Mouse (Mus musculus): ENCODE data around the gene Trim14. TPM values are rescaled to one million over a fixed set of nuclear protein-coding genes. Genes with fewer than 3 reads are reported as not detected.
"Not testable (repeated sequence)": the region's sequence is repeated elsewhere in the genome, so short reads cannot be mapped to it uniquely, and the experiment has no call there.

Trim14 gene
- total and polyA plus RNA-seq, 3 experiments = 11.6 to 35.4 (median 26.5) TPM

DNA sequence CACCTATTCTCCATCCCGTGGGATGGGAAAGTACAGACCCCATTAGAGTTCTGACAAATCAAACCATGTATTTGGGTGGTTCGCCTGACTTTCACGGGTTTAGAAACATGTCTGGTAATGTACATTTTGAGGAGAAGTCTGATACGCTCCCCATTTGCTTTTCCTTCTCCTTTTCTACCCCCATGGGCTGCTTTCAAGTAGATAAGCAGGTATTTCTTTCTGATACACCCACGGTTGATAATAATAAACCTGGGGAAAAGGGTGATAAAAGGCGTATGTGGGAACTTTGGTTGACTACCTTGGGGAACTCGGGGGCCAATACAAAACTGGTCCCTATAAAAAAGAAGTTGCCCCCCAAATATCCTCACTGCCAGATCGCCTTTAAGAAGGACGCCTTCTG lies 46.1 kb upstream of the Trim14 start:
- H3K4me1 ChIP-seq (ENCODE audit: control insufficient read depth in 1 of 2, insufficient read depth in 2 of 2) = peaks cover 19 to 47% of the 10 kb centered on the region in 2 experiments
- H3K9me3 ChIP-seq (replicated peaks; ENCODE audit: low read length); DNase-seq (ENCODE audit: extremely low read depth); H3K4me3 ChIP-seq (replicated peaks in 1 of 3; ENCODE audit: low read depth in 2 of 3, low read length in 2 of 3, poor library complexity in 1 of 3); in situ Hi-C loops (cut with MboI; ENCODE audit: low pct_ligation_motif_present, low pct_unique_long_range_greater_than_20kb, low sequenced_read_pairs); H3K27me3 ChIP-seq (replicated peaks); dilution Hi-C loops (cut with MboI; ENCODE audit: extremely low pct_ligation_motif_present, extremely low pct_unique_long_range_greater_than_20kb, low sequenced_read_pairs): not testable (repeated sequence)
- peaks cover 20 to 22% of the 10 kb centered on the region in 2 experiments for H3K36me3 ChIP-seq (replicated peaks in 1 of 2; ENCODE audit: control insufficient read depth in 1 of 2, insufficient read depth in 1 of 2, low read length in 1 of 2)
- H3K4me2 ChIP-seq (ENCODE audit: insufficient read depth, low read depth, poor library complexity, severe bottlenecking) = peak overlapping the region; percentile 52
- TF ChIP-seq MAFK (IDR thresholded peaks at IDR 0.05; ENCODE audit: insufficient replicate concordance, low read length) = 0 out of 2 replicates have a peak, but pooled peaks have one; percentile 6
- peak; percentile 46; the same call in 1 of the 2 replicates for TF ChIP-seq ZMIZ1 (IDR thresholded peaks at IDR 0.05; ENCODE audit: low read depth, low read length)
- TF ChIP-seq SIN3A (IDR thresholded peaks at IDR 0.05; ENCODE audit: low read length) = 0 out of 2 replicates have a peak, but pooled peaks have one; percentile 27
- peaks cover 37% of the 10 kb centered on the region for H3K79me2 ChIP-seq (replicated peaks; ENCODE audit: control insufficient read depth, extremely low read depth, insufficient read depth, poor library complexity, severe bottlenecking)
- peak overlapping the region; percentile 92 for H3K27ac ChIP-seq (ENCODE audit: insufficient read depth, low read depth)
- H3K9ac ChIP-seq (ENCODE audit: insufficient read depth, low read depth) = peak overlapping the region; percentile 79

DNA sequence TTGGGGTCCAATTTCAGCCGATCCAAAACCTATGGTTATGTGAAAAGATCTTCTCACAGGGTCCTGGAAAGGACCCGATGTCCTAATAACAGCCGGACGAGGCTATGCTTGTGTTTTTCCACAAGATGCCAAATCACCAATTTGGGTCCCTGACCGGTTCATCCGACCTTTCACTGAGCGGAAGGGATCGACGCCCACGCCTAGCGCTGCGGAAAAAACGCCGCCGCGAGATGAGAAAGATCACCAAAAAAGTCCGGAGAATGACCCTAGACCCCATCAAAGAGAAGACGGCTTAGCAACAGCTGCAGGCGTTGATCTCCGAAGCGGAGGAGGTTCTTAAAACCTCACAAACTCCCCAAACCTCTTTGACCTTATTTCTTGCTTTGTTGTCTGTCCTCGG lies 45.6 kb upstream of the Trim14 start:
- Histone ChIP-seq H3K79me2 (replicated peaks; ENCODE audit: control insufficient read depth, extremely low read depth, insufficient read depth, poor library complexity, severe bottlenecking) (peaks cover 34% of the 10 kb centered on the region), H3K4me1 (ENCODE audit: control insufficient read depth in 1 of 2, insufficient read depth in 2 of 2) (peaks cover 16 to 44% of the 10 kb centered on the region in 2 experiments), H3K4me2 (ENCODE audit: insufficient read depth, low read depth, poor library complexity, severe bottlenecking) (peak overlapping the region; percentile 52), H3K4me3 (replicated peaks in 1 of 3; ENCODE audit: low read depth in 2 of 3, low read length in 2 of 3, poor library complexity in 1 of 3) (peak overlapping the region in 1 of 3 experiments; percentile 3), H3K36me3 (replicated peaks in 1 of 2; ENCODE audit: control insufficient read depth in 1 of 2, insufficient read depth in 1 of 2, low read length in 1 of 2) (peaks cover 17% of the 10 kb centered on the region in 2 experiments), H3K9ac (ENCODE audit: insufficient read depth, low read depth) (peak overlapping the region; percentile 79), H3K27ac (ENCODE audit: insufficient read depth, low read depth) (peak overlapping the region; percentile 92)
- H3K27me3 ChIP-seq (replicated peaks); H3K9me3 ChIP-seq (replicated peaks; ENCODE audit: low read length); dilution Hi-C loops (cut with MboI; ENCODE audit: extremely low pct_ligation_motif_present, extremely low pct_unique_long_range_greater_than_20kb, low sequenced_read_pairs); in situ Hi-C loops (cut with MboI; ENCODE audit: low pct_ligation_motif_present, low pct_unique_long_range_greater_than_20kb, low sequenced_read_pairs): not testable (repeated sequence)
- peak; percentile 29; the same call in 1 of the 2 replicates for TF ChIP-seq TCF12 (IDR thresholded peaks at IDR 0.05; ENCODE audit: low read depth, low read length)
- TF ChIP-seq POLR2A (IDR thresholded peaks at IDR 0.05; ENCODE audit: low read depth, low read length) = peak; percentile 47; the same call in 1 of the 2 replicates
- peak; percentile 46 for DNase-seq (ENCODE audit: extremely low read depth)

GRCm38 (mm10) chr4:46580799-46581243 lies 44.9 kb upstream of the Trim14 start:
- in situ Hi-C loops (cut with MboI; ENCODE audit: low pct_ligation_motif_present, low pct_unique_long_range_greater_than_20kb, low sequenced_read_pairs); H3K9me3 ChIP-seq (replicated peaks; ENCODE audit: low read length); H3K27me3 ChIP-seq (replicated peaks); dilution Hi-C loops (cut with MboI; ENCODE audit: extremely low pct_ligation_motif_present, extremely low pct_unique_long_range_greater_than_20kb, low sequenced_read_pairs): not testable (repeated sequence)
- H3K36me3 ChIP-seq (replicated peaks in 1 of 2; ENCODE audit: control insufficient read depth in 1 of 2, insufficient read depth in 1 of 2, low read length in 1 of 2) = peaks cover 10% of the 10 kb centered on the region in 2 experiments
- peak overlapping the region; percentile 82 for H3K4me2 ChIP-seq (ENCODE audit: insufficient read depth, low read depth, poor library complexity, severe bottlenecking)
- peak; percentile 51 for TF ChIP-seq POLR2A (IDR thresholded peaks at IDR 0.05; ENCODE audit: low read depth, low read length)
- peak; percentile 74 for TF ChIP-seq IRF4 (IDR thresholded peaks at IDR 0.05; ENCODE audit: low read depth, low read length)
- TF ChIP-seq ZMIZ1 (IDR thresholded peaks at IDR 0.05; ENCODE audit: low read depth, low read length) = peak; percentile 21; the same call in 1 of the 2 replicates
- peak; percentile 85 for TF ChIP-seq BHLHE40 (IDR thresholded peaks at IDR 0.05; ENCODE audit: low read depth, low read length)
- TF ChIP-seq CHD2 (IDR thresholded peaks at IDR 0.05; ENCODE audit: low read length) = peak; percentile 43; the same call in 1 of the 2 replicates
- TF ChIP-seq RCOR1 (conservative IDR thresholded peaks at IDR 0.05; ENCODE audit: low read depth, low read length) = peak; percentile 76; the same call in 1 of the 2 replicates
- TF ChIP-seq TCF12 (IDR thresholded peaks at IDR 0.05; ENCODE audit: low read depth, low read length) = peak; percentile 53
- peak; percentile 44; the same call in 1 of the 2 replicates for TF ChIP-seq MAX (IDR thresholded peaks at IDR 0.05; ENCODE audit: low read length)
- peak; percentile 73; the same call in 1 of the 2 replicates for TF ChIP-seq MXI1 (IDR thresholded peaks at IDR 0.05; ENCODE audit: low read depth, low read length)
- 0 out of 2 replicates have a peak, but pooled peaks have one; percentile 1 for TF ChIP-seq JUN (IDR thresholded peaks at IDR 0.05; ENCODE audit: insufficient read depth, low read depth, low read length)
- TF ChIP-seq ZNF384 (IDR thresholded peaks at IDR 0.05; ENCODE audit: low read depth, low read length) = peak; percentile 75
- 0 out of 2 replicates have a peak, but pooled peaks have one; percentile 63 for TF ChIP-seq POLR2AphosphoS2 (IDR thresholded peaks at IDR 0.05; ENCODE audit: low read depth, low read length)
- TF ChIP-seq EP300 (IDR thresholded peaks at IDR 0.05; ENCODE audit: low read length) = peak; percentile 47; the same call in 1 of the 2 replicates
- 0 out of 2 replicates have a peak, but pooled peaks have one; percentile 30 for TF ChIP-seq NRF1 (IDR thresholded peaks at IDR 0.05; ENCODE audit: low read depth, low read length)
- peak; percentile 54; the same call in 1 of the 2 replicates for TF ChIP-seq MEF2A (IDR thresholded peaks at IDR 0.05; ENCODE audit: borderline replicate concordance, low read depth, low read length)
- peak; percentile 74 for TF ChIP-seq ETS1 (conservative IDR thresholded peaks at IDR 0.05; ENCODE audit: low read depth, low read length)
- TF ChIP-seq SMC3 (IDR thresholded peaks at IDR 0.05; ENCODE audit: low read depth, low read length) = peak; percentile 25
- peak; percentile 87 for DNase-seq (ENCODE audit: extremely low read depth)
- peak overlapping the region; percentile 92 for H3K27ac ChIP-seq (ENCODE audit: insufficient read depth, low read depth)
- H3K4me3 ChIP-seq (replicated peaks in 1 of 3; ENCODE audit: low read depth in 2 of 3, low read length in 2 of 3, poor library complexity in 1 of 3) = peak overlapping the region in 2 of 3 experiments; percentile 3 to 39
- H3K4me1 ChIP-seq (ENCODE audit: control insufficient read depth in 1 of 2, insufficient read depth in 2 of 2) = peaks cover 11 to 36% of the 10 kb centered on the region in 2 experiments
- peak overlapping the region; percentile 79 for H3K9ac ChIP-seq (ENCODE audit: insufficient read depth, low read depth)
- peaks cover 29% of the 10 kb centered on the region for H3K79me2 ChIP-seq (replicated peaks; ENCODE audit: control insufficient read depth, extremely low read depth, insufficient read depth, poor library complexity, severe bottlenecking)

All from CH12.LX (cell line).